Mouse (Mus musculus) midbrain, postnatal 0 days (tissue): ENCODE measurements around the gene Olfr686. TPM values are rescaled to one million over a fixed set of nuclear protein-coding genes. Genes with fewer than 3 reads are reported as not detected.

Experiments used
- ATAC-seq: fragments of 200-750 bp; cut with Nextera tagmentation; 2 replicates; pipeline ENCODE4 v1.8.0; 2017; ENCODE audit warnings: moderate number of reproducible peaks, mild to moderate bottlenecking, moderate TSS enrichment, moderate library complexity; ENCODE audit not compliant: low FRiP score
- DNase-seq: peaks from one replicate; pipeline ENCODE4 v3.0.0-alpha.2; 2015; ENCODE audit warnings: low spot score
- H3K27ac ChIP-seq: fragments of 300-500 bp; sonication (generic); 2 replicates; pipeline ENCODE4 v1.5.1; 2014; ENCODE audit warnings: low read depth, mild to moderate bottlenecking, low read length, mixed read lengths
- H3K27me3 ChIP-seq: fragments of 300-500 bp; sonication (generic); 2 replicates; pipeline ENCODE4 v1.6.1; 2014; ENCODE audit warnings: low read length, control low read depth, mixed read lengths; ENCODE audit not compliant: insufficient read depth
- H3K36me3 ChIP-seq: fragments of 300-500 bp; sonication (generic); 2 replicates; pipeline ENCODE4 v1.6.1; 2014; ENCODE audit warnings: low read length, control low read depth, mixed read lengths; ENCODE audit not compliant: insufficient read depth
- H3K4me1 ChIP-seq: fragments of 300-500 bp; sonication (generic); 2 replicates; pipeline ENCODE4 v1.6.1; 2014; ENCODE audit warnings: mild to moderate bottlenecking, control low read depth, antibody characterized with exemption, low read length, mixed read lengths; ENCODE audit not compliant: insufficient read depth
- H3K4me2 ChIP-seq: fragments of 300-500 bp; sonication (generic); 2 replicates; pipeline ENCODE4 v1.6.1; 2014; ENCODE audit warnings: low read depth, mild to moderate bottlenecking, low read length, mixed read lengths; ENCODE audit not compliant: poor library complexity, severe bottlenecking
- H3K4me3 ChIP-seq: fragments of 300-500 bp; sonication (generic); 2 replicates; pipeline ENCODE4 v1.5.1; 2014; ENCODE audit warnings: low read depth, mild to moderate bottlenecking, low read length, moderate library complexity
- H3K9ac ChIP-seq: fragments of 300-500 bp; sonication (generic); replicated peaks from 2 replicates; pipeline ENCODE4 v1.6.1; 2014; ENCODE audit warnings: mild to moderate bottlenecking, low read length, moderate library complexity, mixed read lengths; ENCODE audit not compliant: poor library complexity, severe bottlenecking
- H3K9me3 ChIP-seq: fragments of 300-500 bp; sonication (generic); 2 replicates; pipeline ENCODE4 v1.6.1; 2016; ENCODE audit warnings: low read length, control low read depth
- CTCF ChIP-seq: IDR thresholded peaks from 2 replicates; pipeline ENCODE4 v1.5.1; 2016; ENCODE audit warnings: antibody characterized with exemption, mild to moderate bottlenecking
- WGBS: fragments of 180-500 bp; shearing (Covaris S2); extraction: QIAGEN DNeasy Blood & Tissue Kit; methylation state at CpG from one replicate; pipeline ENCODE4 v1.1.7; 2014; 5-methylcytosine and 5-hydroxymethylcytosine counted together
- polyA plus RNA-seq: library from polyadenylated mRNA; unstranded; fragments of >200 nt; fragmentation: Nextera tagmentation; extraction: Ambion mirVana; gene quantifications from 2 replicates; pipeline ENCODE4 v1.2.1, GENCODE M21; 2015
- total RNA-seq: library from RNA; depleted of rRNA; stranded (reverse); fragments of >200 nt; gene quantifications from 2 replicates; pipeline ENCODE4 v1.2.3, GENCODE M21; 2014; rRNA removed

Olfr686 gene
- total RNA-seq (not detected in 2 replicates), polyA plus RNA-seq (not detected in 2 replicates)

GRCm38 (mm10) chr7:105207385-105207784, at the start of gene Olfr686:
Gene Olfr686 (minus strand): TSS chr7:105207485.
- TF ChIP-seq CTCF: no peak
- DNase-seq (no peak), ATAC-seq (no peak)
- no peaks in the 10 kb centered on the region for H3K36me3 ChIP-seq
- H3K4me2 ChIP-seq: no peak within 1 kb of the TSS
- H3K9ac ChIP-seq: no peak within 1 kb of the TSS
- no peak within 1 kb of the TSS for H3K27ac ChIP-seq
- no peaks in the 10 kb centered on the region for H3K27me3 ChIP-seq
- H3K4me3 ChIP-seq: no peak within 1 kb of the TSS
- no peaks in the 10 kb centered on the region for H3K4me1 ChIP-seq
- H3K9me3 ChIP-seq: no peaks in the 10 kb centered on the region

GRCm38 (mm10) chr7:105256656-105257055, 49.4 kb upstream of the Olfr686 start:
- no peak overlapping the region for H3K9ac ChIP-seq
- H3K36me3 ChIP-seq: no peaks in the 10 kb centered on the region
- DNase-seq: no peak
- H3K27me3 ChIP-seq: no peaks in the 10 kb centered on the region
- peak; percentile 23 for TF ChIP-seq CTCF
- no peak for ATAC-seq
- H3K4me2 ChIP-seq: no peak overlapping the region
- H3K9me3 ChIP-seq: no peaks in the 10 kb centered on the region
- WGBS: 64% methylated on average over 5 of the region's 5 CpGs
- H3K4me1 ChIP-seq: no peaks in the 10 kb centered on the region
- H3K27ac ChIP-seq: no peak overlapping the region
- H3K4me3 ChIP-seq: no peak overlapping the region

DNA sequence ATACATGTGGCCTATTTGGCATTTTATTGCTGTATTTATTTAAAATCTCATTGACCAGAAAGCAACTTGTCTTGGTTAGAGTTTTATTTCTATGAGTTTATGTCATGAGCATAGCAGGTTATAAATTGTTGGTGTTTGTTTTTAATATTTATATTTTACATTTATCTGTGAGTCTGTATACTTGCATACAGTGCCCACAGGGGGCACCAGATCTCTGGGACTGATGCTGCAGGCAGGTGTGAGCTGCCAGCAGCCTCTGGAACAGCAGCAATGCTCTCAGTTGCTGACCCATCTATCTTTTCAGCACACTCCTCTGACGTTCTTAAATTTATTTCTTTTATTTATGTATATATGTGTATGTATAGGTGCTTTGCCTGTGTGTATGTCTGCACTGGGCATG, 40.9 kb upstream of the Olfr686 start:
- no peak overlapping the region for H3K4me3 ChIP-seq
- 57% methylated on average over 1 of the region's 1 CpGs for WGBS

DNA sequence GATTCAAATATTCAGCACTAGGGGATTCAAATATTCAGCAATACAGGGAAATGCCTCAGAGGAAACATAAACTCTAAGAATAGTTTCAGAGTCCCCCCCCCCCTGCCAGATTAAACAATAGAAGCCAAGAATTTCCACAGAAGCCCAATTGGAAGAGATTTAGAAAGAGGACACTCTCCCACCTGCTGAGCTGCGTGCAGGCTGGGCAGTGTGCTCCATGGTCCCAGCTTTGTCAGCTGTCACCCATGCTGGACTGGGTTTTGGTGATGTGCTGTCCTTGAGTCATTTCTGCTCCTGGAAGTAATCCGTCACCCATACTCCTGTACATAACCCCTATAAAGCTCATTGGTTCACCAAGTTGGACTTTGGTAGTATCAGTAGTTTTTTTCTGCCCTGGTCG, 40.4 kb upstream of the Olfr686 start:
- H3K9me3 ChIP-seq: no peaks in the 10 kb centered on the region
- no peak for ATAC-seq
- TF ChIP-seq CTCF: no peak

More for the DNA sequence above, 40.9 kb upstream of the Olfr686 start:
- H3K27ac ChIP-seq: no peak overlapping the region
- no peaks in the 10 kb centered on the region for H3K4me1 ChIP-seq
- no peaks in the 10 kb centered on the region for H3K36me3 ChIP-seq
- DNase-seq (peak; percentile 2), ATAC-seq (0 out of 2 replicates have a peak, but pooled peaks have one; percentile 23)
- no peak overlapping the region for H3K4me2 ChIP-seq
- H3K9ac ChIP-seq: no peak overlapping the region
- no peaks in the 10 kb centered on the region for H3K9me3 ChIP-seq
- H3K27me3 ChIP-seq: no peaks in the 10 kb centered on the region
- peak; percentile 53 for TF ChIP-seq CTCF

GRCm38 (mm10) chr7:105229386-105229785, 22.1 kb upstream of the Olfr686 start:
- DNase-seq: no peak
- Histone ChIP-seq H3K27ac (no peak overlapping the region), H3K9me3 (no peaks in the 10 kb centered on the region), H3K4me3 (no peak overlapping the region), H3K9ac (no peak overlapping the region), H3K36me3 (no peaks in the 10 kb centered on the region), H3K4me2 (no peak overlapping the region), H3K27me3 (no peaks in the 10 kb centered on the region), H3K4me1 (no peaks in the 10 kb centered on the region)
- 95% methylated on average over 2 of the region's 2 CpGs for WGBS
- ATAC-seq: no peak
- TF ChIP-seq CTCF: no peak

More for the DNA sequence above, 40.4 kb upstream of the Olfr686 start:
- 77% methylated on average over 3 of the region's 3 CpGs for WGBS
- no peak overlapping the region for H3K4me3 ChIP-seq
- DNase-seq: no peak
- no peaks in the 10 kb centered on the region for H3K36me3 ChIP-seq
- no peaks in the 10 kb centered on the region for H3K4me1 ChIP-seq
- H3K27ac ChIP-seq: no peak overlapping the region
- no peak overlapping the region for H3K4me2 ChIP-seq
- no peak overlapping the region for H3K9ac ChIP-seq
- no peaks in the 10 kb centered on the region for H3K27me3 ChIP-seq

- Histone ChIP-seq H3K9me3 (no peaks in the 10 kb centered on the region), H3K27ac (no peak overlapping the region), H3K4me2 (no peak overlapping the region), H3K27me3 (no peaks in the 10 kb centered on the region), H3K4me3 (no peak overlapping the region), H3K4me1 (no peaks in the 10 kb centered on the region), H3K9ac (no peak overlapping the region), H3K36me3 (no peaks in the 10 kb centered on the region)
- no peak for TF ChIP-seq CTCF
- 92% methylated on average over 1 of the region's 1 CpGs for WGBS
- ATAC-seq: no peak
- no peak for DNase-seq
Measured at GRCm38 (mm10) chr7:105228138-105228537, 20.9 kb upstream of the Olfr686 start.
